Mouse (Mus musculus): ENCODE measurements at regions not wholly inside any gene's neighbourhood (a gene's known extent, or its start where the extent isn't known, plus 50 kb on each side); places are given as distances from the start of the nearest gene placed in this dataset.

DNA sequence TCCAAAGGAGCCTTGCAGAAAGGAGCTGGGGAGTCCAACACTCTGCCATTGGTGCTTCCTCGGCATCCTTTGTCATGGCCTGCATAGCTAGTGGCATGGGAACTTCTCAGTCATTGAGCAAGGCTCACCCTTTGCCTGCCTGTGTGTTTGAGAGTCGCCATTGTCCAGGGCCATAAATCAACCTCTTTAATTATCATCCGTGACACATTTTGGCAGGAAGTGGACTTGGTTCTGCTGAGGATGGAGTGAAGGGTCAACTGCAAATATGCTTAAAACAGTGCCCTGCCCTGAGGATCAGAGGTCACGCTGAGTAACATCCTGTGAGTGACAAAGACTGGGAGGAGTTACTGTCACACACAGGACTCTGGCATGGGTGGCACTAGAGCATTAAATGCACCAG lies 151.2 kb downstream of the Chst1 start:
- no peak for DNase-seq (ENCODE audit: low read depth, low spot score)

DNA sequence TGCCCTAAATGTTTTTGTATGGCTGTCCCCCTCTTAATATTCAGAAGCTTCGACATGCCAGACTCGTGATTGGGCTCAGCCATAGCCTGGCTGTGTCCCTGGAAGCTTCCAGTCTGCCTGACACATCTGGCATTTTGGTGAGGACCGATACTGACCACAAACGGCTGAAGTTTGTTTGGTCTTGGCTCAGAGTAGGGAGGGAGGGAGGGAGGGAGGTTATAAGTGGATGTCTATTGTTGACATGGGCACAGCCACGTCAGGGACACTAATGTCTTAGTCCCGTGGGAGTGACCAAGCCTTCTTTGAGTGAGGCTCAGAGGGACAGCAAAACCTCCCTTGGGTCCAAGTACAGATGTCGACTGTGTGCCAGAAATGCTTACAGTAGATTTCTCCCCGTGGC lies 151.7 kb downstream of the Chst1 start:
- no peak for DNase-seq (ENCODE audit: low read depth, low spot score)

DNA sequence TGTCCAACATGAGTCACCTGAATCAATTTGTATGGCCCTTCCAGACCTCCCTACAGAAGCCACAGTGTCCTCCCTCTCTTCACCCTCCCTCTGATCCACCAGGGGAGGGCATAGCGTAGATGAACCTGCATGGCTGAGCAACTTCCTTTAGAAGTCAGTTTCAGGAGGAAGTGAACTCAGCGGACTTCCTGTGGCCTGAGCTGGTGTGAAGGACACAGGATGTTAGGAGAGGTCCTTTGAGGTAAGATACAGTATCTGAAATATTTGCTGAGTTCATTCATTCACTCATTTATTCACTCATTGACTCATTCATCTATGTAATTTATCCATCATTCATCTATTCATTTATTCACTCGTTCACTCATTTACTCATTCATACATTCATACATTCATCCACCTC lies 152.6 kb downstream of the Chst1 start:
- no peak for DNase-seq (ENCODE audit: low read depth, low spot score)

DNA sequence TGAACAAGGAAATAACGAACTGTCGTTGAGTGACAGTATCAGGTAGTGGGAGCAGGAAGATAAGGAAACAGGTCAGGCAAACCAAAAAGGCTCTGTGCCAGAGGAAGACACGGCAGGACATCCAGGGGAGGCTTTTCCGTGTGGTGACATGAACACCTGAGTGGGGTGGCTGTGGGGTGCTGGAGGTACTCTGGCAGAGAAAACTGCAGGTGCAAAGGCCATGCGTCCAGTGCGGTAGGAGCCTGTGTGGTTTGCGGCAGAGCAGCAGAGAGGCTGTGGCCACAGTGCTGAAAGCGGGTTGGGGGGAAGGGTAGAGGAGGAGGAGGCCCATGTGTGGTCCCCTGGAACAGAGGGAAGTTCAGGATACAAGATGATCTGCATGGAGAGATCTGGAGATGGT lies 153.3 kb downstream of the Chst1 start:
- no peak for DNase-seq (ENCODE audit: low read depth, low spot score)

DNA sequence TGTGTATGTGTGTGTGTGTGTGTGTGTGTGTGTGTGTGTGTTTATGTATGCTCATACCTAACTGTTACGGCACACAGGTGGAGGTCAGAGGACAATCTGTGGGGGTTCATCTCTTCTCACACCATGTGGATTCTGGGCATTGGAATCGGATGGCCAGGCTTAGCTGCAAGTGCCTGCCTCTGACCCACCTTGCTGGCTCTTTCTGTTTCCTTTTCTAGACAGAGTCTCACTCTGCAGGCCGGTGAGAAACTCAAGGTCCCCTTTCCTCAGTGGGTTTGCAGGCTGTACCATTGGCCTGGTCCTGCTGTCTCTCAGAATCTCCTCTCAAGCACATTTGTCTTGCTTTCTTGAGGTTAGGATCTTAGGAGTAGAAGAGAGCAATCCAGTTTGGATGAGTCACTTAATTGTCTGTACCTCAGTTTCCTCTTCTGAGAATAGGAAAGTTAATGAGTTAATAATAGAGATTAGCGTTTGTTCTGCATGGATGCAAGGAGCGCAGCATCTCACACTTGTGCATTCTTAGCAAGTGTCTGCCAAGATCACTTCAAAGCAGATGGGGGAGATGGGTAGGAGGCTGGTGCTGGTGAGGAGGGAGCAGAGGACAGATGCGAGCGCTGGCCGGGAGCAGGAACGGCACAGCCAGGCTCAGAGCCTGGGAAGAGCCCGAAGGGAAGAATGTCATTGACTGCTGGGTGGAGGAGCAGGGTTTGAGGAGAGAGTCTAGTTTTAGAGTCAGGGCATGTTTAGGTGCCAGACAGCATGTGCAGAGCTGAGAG lies 155.2 kb downstream of the Chst1 start:
- DNase-seq (ENCODE audit: low read depth, low spot score) = no peak

DNA sequence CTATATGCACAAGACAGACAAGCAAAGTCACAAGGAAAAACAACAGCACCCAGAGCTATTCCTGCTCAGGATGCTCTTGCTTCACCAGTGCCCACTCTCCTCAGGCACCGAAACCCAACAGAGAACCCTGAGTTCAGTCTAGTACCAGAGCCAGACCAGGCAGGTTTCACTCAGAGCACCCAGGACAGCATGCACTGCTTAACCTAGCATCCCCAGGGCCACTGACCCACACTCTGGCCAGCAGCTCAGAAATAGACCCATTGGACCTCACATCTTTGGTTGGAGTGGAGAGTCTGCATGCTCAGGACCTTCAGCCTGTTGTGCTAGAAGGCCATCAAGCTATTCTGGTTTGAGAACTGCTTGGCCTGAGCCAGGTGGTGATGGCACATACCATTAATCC lies 157.0 kb downstream of the Chst1 start:
- DNase-seq (ENCODE audit: low read depth, low spot score) = no peak

DNA sequence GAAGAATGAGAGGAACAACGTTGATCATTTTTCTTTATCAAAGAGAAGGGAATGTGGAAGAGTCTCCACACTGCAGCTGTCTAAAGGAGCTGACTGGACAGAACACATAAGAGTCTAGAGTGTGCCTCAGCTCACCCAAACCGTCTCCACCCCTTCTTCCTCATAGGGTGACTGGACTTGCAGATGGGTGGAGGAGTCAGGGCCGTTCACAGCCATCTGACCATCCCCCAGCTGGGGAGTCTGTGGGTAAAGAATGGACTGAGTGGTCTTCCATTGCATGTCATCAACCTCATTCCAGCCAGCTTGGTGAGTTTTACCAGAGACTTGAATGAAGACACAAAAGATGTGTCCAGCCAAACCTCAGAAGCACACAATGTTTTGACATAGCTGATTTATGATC lies 156.1 kb upstream of the Syt13 start:
- no peak for DNase-seq (ENCODE audit: low read depth, low spot score)

DNA sequence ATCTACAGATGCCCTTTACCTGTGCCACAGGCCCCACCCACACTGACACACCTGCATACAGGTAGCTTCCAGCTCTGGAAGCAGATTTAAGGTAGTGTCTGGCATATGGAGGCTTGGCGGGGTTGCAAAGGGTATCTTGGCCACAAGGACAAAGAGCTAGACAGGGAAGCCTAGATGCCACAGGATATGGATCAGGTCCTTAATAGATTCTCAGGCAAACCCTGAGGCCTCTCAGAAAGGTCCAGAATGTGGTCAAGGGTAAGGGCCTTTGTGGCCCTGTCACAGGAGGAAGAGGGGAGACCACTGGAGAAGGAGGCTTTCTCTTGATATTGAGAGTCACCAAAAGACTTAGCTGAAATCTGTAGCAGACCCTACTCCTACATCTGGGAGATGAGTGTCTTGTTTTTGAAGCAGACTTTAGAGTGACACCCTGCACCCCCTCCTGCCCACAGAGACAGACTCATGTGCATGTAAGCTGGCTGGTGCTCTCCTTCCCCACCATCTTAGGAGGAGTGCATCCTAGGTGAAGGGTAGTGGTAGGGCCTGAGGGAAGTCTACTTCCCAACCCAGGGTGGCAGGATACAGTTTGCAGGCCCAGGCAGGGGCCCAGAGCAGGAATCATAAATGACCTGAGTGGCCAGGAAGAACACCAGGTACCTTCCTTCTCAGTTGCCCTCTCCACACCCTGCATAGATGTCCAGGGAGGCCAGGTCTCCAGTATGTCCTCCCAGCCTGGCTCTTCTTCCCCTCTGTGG lies 150.8 kb upstream of the Syt13 start:
- no peak for DNase-seq (ENCODE audit: low read depth, low spot score)

DNA sequence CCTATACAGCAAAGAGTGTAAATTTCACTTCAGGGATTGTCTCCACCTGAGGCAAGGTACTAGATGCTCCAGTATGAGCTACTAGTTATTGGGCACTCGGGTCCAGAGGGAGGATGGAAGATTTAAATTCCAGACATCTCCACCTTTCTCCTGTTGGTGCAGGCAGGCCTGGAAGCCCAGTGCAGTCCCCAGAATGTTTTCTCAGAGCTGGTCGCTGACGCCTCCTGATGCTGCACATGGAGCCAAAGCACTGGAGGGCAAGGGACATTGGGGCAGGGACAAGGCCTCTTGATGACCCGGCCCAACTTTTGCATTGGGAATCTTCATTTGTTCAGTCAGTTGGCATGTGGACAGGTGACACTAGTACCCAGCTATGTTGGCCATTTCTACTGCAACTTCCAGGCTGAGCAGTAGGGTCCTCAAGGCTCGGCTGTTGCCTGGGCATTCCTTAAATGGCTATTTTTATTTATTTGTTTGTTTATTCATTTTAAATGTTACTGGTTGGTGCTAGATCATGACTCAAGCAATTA lies 147.4 kb upstream of the Syt13 start:
- DNase-seq (ENCODE audit: low read depth, low spot score) = no peak

DNA sequence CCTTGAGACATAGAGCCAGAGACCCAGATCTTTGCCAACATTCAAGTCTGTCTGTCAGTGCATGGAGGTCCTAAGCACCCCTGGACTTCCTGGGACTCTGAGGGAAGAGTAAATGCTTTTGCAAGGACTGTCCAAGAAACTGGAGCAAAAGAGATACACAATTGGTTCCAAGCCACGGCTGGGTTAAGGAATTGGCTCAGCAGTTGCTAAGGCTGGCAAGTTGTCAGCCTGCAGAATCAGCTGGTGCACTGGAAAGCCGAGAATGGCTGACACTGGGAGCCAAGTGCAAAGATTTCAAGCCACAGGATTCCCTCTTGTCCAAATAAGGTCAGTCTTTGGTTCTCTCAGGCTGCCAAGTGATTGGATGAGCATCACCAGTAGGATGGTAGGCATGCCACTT lies 146.8 kb upstream of the Syt13 start:
- no peak for DNase-seq (ENCODE audit: low read depth, low spot score)

DNA sequence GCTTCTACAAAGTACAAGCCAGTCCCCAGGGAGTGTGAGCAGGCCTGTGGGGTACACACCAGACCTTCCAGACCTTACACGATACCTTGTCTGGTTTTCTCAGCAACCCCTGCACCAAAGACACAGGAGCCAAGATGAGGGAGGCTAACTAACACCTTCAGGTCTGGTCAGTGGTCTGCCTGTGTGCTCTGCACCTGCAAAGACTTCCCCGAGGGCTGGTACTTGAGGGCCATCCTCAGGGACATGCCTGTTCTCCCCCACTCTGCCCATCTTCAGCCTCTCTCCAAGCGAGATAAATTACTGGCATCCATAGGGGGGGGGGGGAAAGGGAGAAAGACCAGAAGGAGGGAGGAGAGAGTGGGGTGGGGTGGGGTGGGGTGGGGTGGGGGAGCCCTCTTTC lies 145.8 kb upstream of the Syt13 start:
- DNase-seq (ENCODE audit: low read depth, low spot score) = no peak

DNA sequence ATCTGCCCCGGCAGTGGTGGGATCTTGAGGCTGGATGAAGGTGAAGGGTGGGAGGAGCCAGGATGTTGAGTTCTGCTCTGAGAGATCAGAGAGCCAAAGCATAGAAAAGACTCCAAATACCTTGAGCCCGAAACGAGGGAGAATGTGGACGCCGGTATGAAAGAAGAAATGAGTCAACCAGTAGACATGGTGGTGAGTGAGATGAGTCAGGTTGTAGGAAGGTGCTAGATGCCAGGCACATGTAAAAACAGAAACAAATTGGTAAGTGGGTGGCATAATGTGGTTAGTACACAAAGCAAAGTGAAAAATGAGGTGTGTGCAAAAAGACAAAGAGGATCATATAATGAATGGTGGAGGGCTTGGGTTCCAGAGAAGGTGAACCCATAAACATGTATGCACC lies 144.8 kb upstream of the Syt13 start:
- no peak for DNase-seq (ENCODE audit: low read depth, low spot score)

DNA sequence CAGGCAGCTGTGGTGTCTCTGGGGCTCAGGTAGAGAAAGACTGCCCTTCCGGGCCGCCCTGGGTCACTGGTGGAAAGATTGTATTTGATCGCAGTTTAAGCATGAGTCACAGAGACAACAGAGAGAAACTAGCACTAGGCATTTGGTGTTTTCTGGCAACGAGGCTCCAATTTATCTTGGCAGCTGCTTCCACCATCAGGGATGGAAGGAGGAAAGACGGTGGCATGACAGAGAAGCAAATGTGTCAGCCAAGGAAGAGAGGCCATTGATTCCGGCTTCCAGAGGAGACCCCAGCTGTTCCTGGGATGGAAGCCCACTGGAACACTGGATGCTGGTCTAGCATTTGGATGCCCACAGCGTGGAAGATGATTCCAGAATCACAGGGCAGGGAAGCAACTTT lies 142.3 kb upstream of the Syt13 start:
- DNase-seq (ENCODE audit: low read depth, low spot score) = no peak

DNA sequence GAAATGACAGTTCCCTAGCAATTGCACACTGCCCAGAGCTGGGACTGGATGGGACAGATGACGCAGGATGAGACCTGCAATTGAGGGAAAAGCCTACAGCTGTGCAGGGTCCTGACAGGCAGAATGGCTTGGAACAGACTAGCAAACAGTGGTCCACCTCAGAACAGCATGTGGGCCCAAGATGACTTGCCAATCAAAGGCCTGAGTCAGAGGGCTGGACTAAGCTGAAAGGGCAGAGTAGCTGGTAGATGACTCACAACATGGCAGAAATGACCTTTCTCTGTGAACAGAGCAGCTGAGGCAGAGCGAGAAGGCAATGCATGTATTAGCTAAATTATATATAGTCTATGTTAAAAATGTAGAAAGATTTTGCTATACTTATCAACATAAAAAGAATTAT lies 138.4 kb upstream of the Syt13 start:
- DNase-seq (ENCODE audit: low read depth, low spot score) = no peak

DNA sequence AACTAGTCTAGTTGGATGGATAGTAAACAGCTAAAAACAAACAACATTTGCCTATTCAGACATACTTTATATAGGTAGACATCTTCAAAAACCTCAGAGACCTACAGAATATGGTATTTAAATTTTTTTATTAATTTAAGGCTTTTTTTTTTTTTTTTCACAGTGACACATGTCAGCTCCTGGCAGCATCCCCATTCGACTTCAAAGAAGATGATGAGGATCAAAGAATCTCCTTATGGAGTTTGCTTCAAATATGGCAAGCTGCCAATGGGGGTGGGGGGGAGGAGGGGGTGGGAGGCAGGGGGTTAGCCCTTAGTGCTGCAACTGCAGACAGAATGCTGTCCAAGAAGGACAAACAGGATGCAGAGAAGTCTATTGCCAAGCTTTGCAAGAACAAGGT lies 135.8 kb upstream of the Syt13 start:
- DNase-seq (ENCODE audit: low read depth, low spot score) = no peak

DNA sequence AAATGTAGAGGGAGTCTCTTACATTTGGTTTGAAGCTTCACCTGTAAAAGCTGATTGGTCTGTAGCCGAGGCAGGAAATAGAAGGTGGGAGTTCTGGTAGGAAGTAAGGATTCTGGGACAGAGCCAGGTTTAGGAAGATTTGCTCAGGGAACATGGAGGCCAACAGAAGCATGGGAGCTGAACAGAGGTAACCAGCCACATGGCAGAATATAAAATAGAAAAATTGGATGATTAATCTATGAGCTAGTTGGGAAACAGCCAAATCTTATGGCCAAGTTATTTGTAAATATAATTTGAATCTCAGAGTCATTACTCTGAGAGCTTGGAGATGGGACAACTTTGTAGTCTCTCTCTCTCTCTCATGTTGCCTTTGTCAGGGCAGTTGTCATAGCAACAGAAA lies 134.9 kb upstream of the Syt13 start:
- no peak for DNase-seq (ENCODE audit: low read depth, low spot score)

DNA sequence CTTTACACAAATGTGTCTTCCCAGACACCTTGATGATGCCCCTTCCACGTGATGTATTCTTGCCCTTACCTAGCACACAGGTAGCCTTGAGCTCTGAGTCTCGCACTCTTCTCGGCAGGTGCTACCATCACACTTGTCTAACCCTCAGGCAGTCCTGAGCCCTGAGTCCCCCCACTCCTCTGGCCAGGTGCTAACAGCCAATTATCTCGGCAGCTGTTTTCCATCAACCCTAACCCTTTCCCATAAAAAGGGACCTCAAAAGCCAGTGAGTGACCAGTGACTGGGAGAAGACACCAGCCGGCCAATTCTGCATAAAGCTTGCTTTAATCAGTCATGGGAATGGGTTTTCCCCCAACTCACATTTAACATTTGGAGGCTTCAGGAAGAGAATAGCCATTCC lies 133.4 kb upstream of the Syt13 start:
- DNase-seq (ENCODE audit: low read depth, low spot score) = no peak

DNA sequence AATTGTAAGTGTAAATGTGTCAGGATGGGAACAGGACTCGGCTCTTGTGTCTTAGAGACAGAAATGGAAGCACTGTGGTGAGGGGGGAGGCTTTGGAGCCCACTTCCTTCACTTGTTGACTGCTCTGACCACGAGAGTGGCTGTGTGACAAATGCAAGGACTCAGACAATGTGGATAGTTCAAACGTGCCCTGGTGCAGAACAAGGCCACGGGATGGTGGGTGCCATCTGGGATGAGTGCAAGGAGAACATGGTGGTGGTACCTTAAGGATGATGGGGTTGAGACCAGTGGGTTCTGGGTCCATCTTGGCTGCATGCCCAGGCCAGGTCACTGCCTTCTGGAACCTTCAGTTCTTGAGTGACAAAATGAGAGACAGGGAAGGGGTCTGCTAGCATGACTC lies 132.3 kb upstream of the Syt13 start:
- DNase-seq (ENCODE audit: low read depth, low spot score) = no peak

DNA sequence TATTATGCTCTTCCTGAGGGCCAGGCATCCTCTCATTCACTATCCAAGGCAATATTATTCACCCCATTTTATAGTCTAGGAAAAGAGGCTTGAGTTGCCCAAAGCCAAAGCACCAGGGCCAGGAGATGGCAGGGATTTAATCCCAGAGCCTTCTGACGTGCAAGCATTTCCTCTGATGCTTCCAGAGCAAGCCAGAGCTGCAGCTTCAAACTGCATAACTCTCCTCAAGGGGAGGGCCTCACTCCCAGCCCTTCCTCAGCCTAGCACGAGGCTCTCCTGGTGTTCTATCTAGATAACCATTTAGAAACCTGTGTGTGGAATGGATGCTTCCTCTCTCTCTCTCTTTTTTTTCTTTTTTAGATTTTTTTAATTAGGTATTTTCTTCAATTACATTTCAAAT lies 130.0 kb upstream of the Syt13 start:
- no peak for DNase-seq (ENCODE audit: low read depth, low spot score)

DNA sequence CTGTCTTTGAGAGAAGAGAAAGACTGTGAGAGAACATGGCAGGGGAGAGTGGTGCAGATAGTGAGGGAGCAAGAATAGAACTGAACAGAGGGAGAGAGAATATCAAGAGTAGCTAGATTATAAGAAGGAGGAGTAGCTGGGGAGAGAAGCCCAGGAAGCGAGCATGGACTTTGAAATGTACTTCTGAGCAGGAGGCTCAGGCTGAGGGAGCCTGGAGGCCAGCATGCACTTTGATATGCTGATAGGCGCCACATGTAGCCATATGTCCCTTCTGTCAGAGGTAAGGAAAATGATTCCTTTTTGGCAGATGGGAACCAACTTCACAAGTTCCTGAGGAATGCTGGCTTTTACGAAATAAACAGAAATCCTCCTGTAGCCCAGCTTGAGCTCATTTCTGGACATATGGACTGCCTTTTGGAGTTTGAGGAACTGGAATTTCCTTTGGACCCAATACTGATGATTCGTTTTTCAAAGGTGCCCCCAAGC lies 126.9 kb upstream of the Syt13 start:
- DNase-seq (ENCODE audit: low read depth, low spot score) = no peak

DNA sequence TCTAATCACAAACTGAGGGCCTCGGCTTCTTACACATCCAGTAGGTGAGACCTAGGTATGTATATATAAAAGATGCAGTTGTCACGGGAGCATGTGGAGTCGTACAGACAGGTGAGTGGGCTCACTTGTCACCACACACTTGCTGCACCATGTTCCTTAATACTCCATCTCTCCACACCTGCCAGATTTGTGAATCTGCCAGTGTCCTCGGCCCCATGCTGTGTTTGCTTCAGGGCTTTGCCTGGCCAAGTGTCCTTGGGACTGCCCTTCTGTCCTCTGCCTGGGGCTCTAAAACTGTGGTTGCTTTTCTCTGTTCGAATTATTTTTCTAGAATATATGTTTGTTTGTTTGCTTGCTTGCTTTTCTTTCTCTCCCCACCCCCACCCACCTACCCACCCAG lies 126.0 kb upstream of the Syt13 start:
- DNase-seq (ENCODE audit: low read depth, low spot score) = no peak

DNA sequence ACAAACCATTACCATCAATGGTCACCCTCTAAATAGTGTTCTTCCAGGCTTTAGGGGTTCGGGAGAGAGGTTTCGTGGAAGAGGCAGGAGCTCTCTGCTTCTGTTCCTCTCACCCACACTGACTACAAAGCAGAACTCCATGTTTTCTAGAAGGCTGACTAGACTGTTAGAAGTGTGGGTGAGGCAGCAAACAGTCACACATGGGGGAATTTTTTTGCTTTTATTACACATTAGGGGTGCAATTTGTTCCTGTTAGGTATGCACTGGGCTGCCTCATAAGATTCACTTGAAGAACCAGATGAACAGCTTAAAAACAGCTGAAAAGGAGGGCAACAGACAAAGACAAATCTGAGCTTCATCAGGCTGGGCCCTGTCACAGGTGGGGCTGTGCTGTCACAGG lies 124.5 kb upstream of the Syt13 start:
- DNase-seq (ENCODE audit: low read depth, low spot score) = no peak

DNA sequence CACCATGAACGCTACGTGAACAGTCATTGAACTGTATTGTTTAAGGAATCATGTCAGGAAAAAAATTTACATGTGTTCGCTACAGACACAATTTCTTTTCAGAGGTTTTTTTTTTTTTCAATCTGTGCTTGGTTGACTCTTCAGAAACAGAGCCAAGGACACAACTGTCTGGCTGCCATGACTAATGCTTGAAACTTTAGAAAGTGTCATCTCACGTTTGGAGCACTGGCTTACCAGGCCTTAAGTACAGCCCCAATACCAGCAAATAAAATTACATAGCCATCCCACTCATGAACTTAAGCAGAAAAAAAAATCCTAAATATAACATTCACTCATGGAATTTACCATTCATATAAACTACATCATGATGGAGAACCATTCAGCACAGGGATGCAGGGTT lies 115.1 kb upstream of the Syt13 start:
- DNase-seq (ENCODE audit: low read depth, low spot score) = no peak
